Mouse (Mus musculus): ENCODE measurements around the gene Prom2. TPM values are rescaled to one million over a fixed set of nuclear protein-coding genes. Genes with fewer than 3 reads are reported as not detected.

The Prom2 gene
- polyA plus RNA-seq, 1 experiment from 2014 or later, result 0.48 TPM

DNA sequence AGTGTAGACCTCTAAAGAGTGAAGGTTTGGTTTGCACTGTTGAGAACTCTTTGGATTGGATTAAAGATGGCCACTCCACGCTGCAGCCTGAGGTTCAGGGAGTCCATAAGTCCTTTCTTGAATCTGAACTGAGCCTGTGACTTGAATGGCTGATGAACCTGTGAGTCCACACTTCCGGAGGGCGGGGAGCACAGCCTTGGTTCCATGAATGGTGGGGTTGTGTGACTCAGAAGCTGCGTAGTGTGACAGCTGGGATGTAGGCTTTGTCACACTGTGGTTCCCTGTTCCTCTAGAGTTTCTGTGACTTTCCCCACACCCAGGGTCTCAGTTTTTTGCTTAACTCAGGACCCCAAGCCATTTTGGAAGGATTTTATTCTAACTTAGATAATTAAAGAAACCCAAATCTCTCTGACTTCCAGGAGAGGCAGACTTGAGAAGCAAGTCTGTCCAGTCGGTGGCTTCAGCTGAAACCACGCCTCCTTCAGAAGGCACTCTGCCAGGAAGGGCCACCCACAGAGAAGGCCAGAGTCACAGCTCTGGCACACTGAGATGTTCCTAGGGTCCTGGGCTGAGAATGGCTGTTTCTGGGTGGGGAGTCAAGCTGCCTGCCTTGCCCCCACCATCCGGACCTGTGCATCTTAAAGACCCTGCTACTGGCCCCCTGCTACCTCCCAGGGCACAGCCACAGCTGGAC lies 33.2 kb downstream of the Prom2 start:
- DNase-seq (ENCODE audit: low spot score), result no peak
- WGBS, result 68% methylated on average over 7 of the region's 7 CpGs
- no peak for ATAC-seq (replicated peaks; ENCODE audit: low FRiP score)

DNA sequence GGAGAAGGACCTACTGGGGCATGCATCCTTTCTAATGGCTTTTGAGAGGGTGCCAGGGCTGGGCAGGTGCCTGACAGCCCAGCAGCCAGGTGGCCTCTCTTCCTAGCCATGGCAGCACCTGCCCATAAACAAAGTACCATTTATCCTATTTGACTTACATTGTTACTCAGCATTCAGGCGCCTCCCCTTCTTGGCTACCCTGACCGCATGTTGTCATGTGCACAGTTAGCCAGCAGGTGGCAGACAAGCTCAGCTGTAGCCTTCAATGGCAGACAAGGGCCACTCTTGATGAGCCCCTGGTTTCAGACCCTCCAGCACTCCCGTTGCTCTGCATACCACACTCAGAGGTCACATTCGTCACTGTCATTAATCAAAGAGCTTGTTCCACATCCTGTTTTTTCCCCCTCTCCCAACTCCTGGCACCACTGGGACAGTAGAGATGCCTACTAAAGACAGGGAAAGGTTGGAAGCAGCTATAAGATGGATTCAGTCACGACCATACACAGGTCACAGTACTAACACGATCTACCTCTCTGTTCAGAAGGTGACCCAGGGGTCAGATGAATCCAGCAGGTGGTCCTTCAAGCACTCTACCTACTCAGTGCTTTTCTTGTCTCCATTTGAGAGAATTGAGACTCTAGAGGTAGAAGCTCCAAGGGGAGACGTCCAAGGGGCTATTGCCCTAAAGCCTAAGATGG lies 34.0 kb downstream of the Prom2 start:
- ATAC-seq (replicated peaks; ENCODE audit: low FRiP score), result peak; percentile 74
- Histone ChIP-seq H3K9me3 (ENCODE audit: control insufficient read depth, low read length) (no peaks in the 10 kb centered on the region), H3K4me3 (ENCODE audit: low read depth, low read length) (no peak overlapping the region), H3K9ac (ENCODE audit: low read length) (no peak overlapping the region), H3K4me2 (ENCODE audit: low read depth, low read length, severe bottlenecking) (no peak overlapping the region), H3K36me3 (ENCODE audit: control insufficient read depth, insufficient read depth, low read length) (no peaks in the 10 kb centered on the region), H3K4me1 (replicated peaks; ENCODE audit: control insufficient read depth, insufficient read depth, low read length) (no peaks in the 10 kb centered on the region), H3K27ac (ENCODE audit: low read depth, low read length) (no peak overlapping the region), H3K27me3 (ENCODE audit: control insufficient read depth, insufficient read depth, low read length) (no peaks in the 10 kb centered on the region)
- DNase-seq (ENCODE audit: low spot score), result peak; percentile 88
- 37% methylated on average over 7 of the region's 7 CpGs for WGBS

More for the DNA sequence above, 33.2 kb downstream of the Prom2 start:
- Histone ChIP-seq H3K4me3 (ENCODE audit: low read depth, low read length) (no peak overlapping the region), H3K4me2 (ENCODE audit: low read depth, low read length, severe bottlenecking) (no peak overlapping the region), H3K36me3 (ENCODE audit: control insufficient read depth, insufficient read depth, low read length) (no peaks in the 10 kb centered on the region), H3K4me1 (replicated peaks; ENCODE audit: control insufficient read depth, insufficient read depth, low read length) (no peaks in the 10 kb centered on the region), H3K27me3 (ENCODE audit: control insufficient read depth, insufficient read depth, low read length) (no peaks in the 10 kb centered on the region), H3K27ac (ENCODE audit: low read depth, low read length) (no peak overlapping the region), H3K9ac (ENCODE audit: low read length) (no peak overlapping the region), H3K9me3 (ENCODE audit: control insufficient read depth, low read length) (no peaks in the 10 kb centered on the region)

DNA sequence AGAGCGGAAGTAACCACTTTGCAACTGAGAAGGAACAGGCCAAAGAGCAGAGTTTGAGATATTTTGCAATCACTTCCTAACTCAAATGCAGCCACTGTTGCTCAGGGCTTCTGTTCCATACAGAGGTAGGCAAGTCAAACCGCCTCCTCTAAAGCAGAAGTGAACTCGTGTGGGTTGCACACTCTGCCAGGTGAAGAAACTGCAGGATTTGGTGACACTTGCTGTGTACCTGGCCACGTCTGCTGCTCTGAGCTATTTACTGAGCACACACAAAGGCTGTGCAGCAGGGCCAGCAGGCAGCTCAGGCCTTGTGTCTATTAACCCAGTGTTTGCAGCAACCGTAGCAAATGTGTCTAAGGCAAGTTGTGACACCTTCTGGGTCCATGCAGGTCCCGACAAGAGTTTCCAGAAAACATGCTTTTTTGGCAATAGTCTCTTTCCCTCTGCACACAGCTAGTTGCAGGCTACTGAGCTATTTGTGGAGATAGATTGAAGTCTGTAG lies 35.1 kb downstream of the Prom2 start:
- DNase-seq (ENCODE audit: low spot score), result no peak
- 82% methylated on average over 6 of the region's 6 CpGs for WGBS
- no peak overlapping the region for H3K9ac ChIP-seq (ENCODE audit: low read length)
- no peak for ATAC-seq (replicated peaks; ENCODE audit: low FRiP score)
- H3K4me2 ChIP-seq (ENCODE audit: low read depth, low read length, severe bottlenecking), result no peak overlapping the region
- no peaks in the 10 kb centered on the region for H3K27me3 ChIP-seq (ENCODE audit: control insufficient read depth, insufficient read depth, low read length)
- H3K4me3 ChIP-seq (ENCODE audit: low read depth, low read length), result no peak overlapping the region
- no peaks in the 10 kb centered on the region for H3K9me3 ChIP-seq (ENCODE audit: control insufficient read depth, low read length)
- no peaks in the 10 kb centered on the region for H3K36me3 ChIP-seq (ENCODE audit: control insufficient read depth, insufficient read depth, low read length)
- H3K4me1 ChIP-seq (replicated peaks; ENCODE audit: control insufficient read depth, insufficient read depth, low read length), result no peaks in the 10 kb centered on the region
- H3K27ac ChIP-seq (ENCODE audit: low read depth, low read length), result no peak overlapping the region

DNA sequence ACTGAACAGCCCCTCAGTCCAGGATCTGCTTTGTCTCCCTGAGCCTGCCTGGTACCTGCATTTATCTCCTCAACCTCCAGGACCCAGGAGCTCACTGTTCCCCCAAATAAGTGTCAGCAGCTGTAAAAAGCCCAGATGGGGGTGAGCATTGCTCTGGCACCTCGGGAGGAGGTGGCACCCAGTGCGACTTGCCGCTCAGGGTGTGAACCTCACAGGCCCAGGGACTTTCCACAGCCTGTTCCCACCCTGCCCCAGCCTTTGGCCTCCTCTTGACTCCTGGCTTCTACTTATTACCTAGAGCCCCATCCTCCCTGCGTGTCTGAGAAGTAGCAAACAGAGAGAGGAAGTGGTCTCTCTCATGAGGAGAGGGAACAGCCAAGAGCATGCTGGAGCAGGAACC lies 36.1 kb downstream of the Prom2 start:
- no peak for ATAC-seq (replicated peaks; ENCODE audit: low FRiP score)
- H3K27ac ChIP-seq (ENCODE audit: low read depth, low read length), result no peak overlapping the region
- no peaks in the 10 kb centered on the region for H3K36me3 ChIP-seq (ENCODE audit: control insufficient read depth, insufficient read depth, low read length)
- no peaks in the 10 kb centered on the region for H3K9me3 ChIP-seq (ENCODE audit: control insufficient read depth, low read length)
- no peak overlapping the region for H3K4me3 ChIP-seq (ENCODE audit: low read depth, low read length)
- no peaks in the 10 kb centered on the region for H3K4me1 ChIP-seq (replicated peaks; ENCODE audit: control insufficient read depth, insufficient read depth, low read length)
- no peaks in the 10 kb centered on the region for H3K27me3 ChIP-seq (ENCODE audit: control insufficient read depth, insufficient read depth, low read length)
- H3K9ac ChIP-seq (ENCODE audit: low read length), result no peak overlapping the region
- H3K4me2 ChIP-seq (ENCODE audit: low read depth, low read length, severe bottlenecking), result no peak overlapping the region
- DNase-seq (ENCODE audit: low spot score), result no peak
- 71% methylated on average over 4 of the region's 4 CpGs for WGBS

DNA sequence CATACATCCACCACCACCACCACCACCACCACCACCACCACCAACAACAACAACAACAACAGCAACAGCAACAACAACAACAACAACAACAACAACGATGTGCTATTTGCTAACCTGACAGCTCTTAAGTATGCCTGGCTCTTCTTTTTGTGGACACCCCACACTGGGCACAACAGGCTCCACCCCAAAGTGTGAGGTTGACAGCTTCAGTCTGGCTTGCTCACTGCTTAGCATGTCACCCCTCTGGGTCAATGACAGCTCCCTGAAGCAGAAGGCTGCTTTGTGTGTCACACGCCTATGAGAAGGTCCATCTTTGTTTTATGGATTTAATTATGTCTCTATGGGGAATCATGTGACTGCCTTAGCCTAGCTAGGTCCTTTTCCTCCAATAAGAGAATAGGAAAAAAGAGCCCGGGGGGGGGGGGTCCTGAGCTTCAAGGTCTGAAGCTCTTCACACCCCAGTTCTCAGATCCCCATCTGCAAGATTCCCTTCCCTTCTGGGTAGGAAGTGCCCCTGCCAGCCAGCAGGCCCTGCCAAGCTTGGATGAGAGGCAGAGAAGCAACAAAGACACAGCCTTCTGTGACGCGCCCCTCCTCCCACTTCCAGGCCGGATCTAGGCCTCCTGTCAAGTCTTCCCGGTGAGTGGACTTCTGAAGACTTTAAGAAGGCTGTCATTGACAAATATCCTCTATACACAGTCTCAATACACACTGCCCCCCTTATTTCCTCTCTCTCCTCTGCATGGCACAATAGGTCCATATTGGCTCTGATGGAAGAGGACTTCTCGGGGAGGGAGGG lies 37.3 kb downstream of the Prom2 start:
- Histone ChIP-seq H3K4me1 (replicated peaks; ENCODE audit: control insufficient read depth, insufficient read depth, low read length) (no peaks in the 10 kb centered on the region), H3K9me3 (ENCODE audit: control insufficient read depth, low read length) (no peaks in the 10 kb centered on the region), H3K36me3 (ENCODE audit: control insufficient read depth, insufficient read depth, low read length) (no peaks in the 10 kb centered on the region), H3K4me2 (ENCODE audit: low read depth, low read length, severe bottlenecking) (no peak overlapping the region), H3K27ac (ENCODE audit: low read depth, low read length) (no peak overlapping the region), H3K27me3 (ENCODE audit: control insufficient read depth, insufficient read depth, low read length) (no peaks in the 10 kb centered on the region), H3K9ac (ENCODE audit: low read length) (no peak overlapping the region), H3K4me3 (ENCODE audit: low read depth, low read length) (no peak overlapping the region)
- 66% methylated on average over 8 of the region's 8 CpGs for WGBS
- no peak for DNase-seq (ENCODE audit: low spot score)
- ATAC-seq (replicated peaks; ENCODE audit: low FRiP score), result no peak

DNA sequence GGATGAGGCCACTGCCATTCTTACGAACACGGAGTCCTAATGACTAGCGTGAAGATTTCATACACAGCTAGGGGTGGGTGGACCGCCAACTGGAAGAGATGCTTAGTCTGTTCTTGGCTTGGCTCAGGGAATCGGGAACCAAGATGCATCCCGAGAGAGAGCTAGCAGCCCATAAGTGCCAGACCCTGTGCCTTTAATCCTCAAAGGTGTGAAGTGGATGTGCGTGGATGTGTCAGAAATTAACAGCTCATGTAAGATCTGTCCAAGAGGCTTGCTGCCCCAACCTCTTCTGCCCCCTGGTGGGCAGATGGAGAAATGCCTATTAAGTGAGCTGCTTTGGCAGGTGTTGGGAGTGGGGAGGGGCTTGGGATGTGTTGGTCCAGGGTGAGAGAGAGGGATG lies 40.2 kb downstream of the Prom2 start:
- no peak for ATAC-seq (replicated peaks; ENCODE audit: low FRiP score)

DNA sequence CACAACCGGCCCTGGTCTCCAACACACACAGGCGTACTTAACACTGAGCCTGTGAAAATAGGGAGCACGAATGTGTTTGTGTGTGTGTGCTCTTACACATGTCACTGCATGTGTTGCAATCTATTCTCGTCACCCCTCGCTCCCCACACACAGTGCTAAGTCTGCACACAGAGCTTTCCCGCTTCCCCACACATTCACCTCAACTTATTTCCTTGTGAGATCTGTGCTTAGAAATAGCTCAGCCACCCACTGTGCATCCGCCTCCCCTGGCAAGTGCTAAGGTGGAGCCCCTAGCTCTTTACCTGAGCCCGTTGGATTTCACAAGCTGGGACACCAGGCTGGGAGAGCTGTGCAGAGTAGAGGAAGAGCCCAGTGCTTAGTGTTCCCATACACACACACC lies 42.5 kb downstream of the Prom2 start:
- 78% methylated on average over 8 of the region's 8 CpGs for WGBS
- Histone ChIP-seq H3K4me1 (replicated peaks; ENCODE audit: control insufficient read depth, insufficient read depth, low read length) (no peaks in the 10 kb centered on the region), H3K4me2 (ENCODE audit: low read depth, low read length, severe bottlenecking) (no peak overlapping the region), H3K36me3 (ENCODE audit: control insufficient read depth, insufficient read depth, low read length) (no peaks in the 10 kb centered on the region), H3K27me3 (ENCODE audit: control insufficient read depth, insufficient read depth, low read length) (no peaks in the 10 kb centered on the region), H3K4me3 (ENCODE audit: low read depth, low read length) (no peak overlapping the region), H3K9ac (ENCODE audit: low read length) (no peak overlapping the region), H3K9me3 (ENCODE audit: control insufficient read depth, low read length) (no peaks in the 10 kb centered on the region), H3K27ac (ENCODE audit: low read depth, low read length) (no peak overlapping the region)
- ATAC-seq (replicated peaks; ENCODE audit: low FRiP score) (no peak), DNase-seq (ENCODE audit: low spot score) (no peak)

More for the DNA sequence above, 40.2 kb downstream of the Prom2 start:
- Histone ChIP-seq H3K36me3 (ENCODE audit: control insufficient read depth, insufficient read depth, low read length) (no peaks in the 10 kb centered on the region), H3K9ac (ENCODE audit: low read length) (no peak overlapping the region), H3K4me1 (replicated peaks; ENCODE audit: control insufficient read depth, insufficient read depth, low read length) (no peaks in the 10 kb centered on the region), H3K4me3 (ENCODE audit: low read depth, low read length) (no peak overlapping the region), H3K9me3 (ENCODE audit: control insufficient read depth, low read length) (no peaks in the 10 kb centered on the region), H3K4me2 (ENCODE audit: low read depth, low read length, severe bottlenecking) (no peak overlapping the region), H3K27me3 (ENCODE audit: control insufficient read depth, insufficient read depth, low read length) (no peaks in the 10 kb centered on the region), H3K27ac (ENCODE audit: low read depth, low read length) (no peak overlapping the region)
- peak; percentile 69 for DNase-seq (ENCODE audit: low spot score)
- WGBS, result 60% methylated on average over 7 of the region's 7 CpGs

DNA sequence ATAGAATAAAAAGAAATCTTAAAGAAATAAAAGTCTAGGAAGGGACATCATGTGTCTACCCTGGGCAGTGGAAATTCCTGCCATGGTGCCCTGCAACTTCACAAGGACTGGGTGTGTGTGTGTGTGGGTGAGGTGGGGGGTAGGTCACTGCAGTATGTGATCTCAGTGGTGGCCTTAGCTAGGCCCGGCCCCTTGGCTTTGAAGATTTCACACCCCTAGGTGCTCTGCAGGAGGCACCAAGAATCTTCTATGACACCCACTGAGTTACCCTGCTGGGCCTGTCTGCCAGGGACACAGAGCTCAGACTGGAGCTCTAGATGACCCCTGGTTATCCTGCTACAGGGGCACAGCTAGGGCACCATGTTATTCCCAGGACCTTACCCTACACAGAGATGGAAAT lies 44.9 kb downstream of the Prom2 start:
- Histone ChIP-seq H3K9me3 (ENCODE audit: control insufficient read depth, low read length) (no peaks in the 10 kb centered on the region), H3K9ac (ENCODE audit: low read length) (no peak overlapping the region), H3K4me3 (ENCODE audit: low read depth, low read length) (no peak overlapping the region), H3K36me3 (ENCODE audit: control insufficient read depth, insufficient read depth, low read length) (no peaks in the 10 kb centered on the region), H3K27ac (ENCODE audit: low read depth, low read length) (no peak overlapping the region), H3K27me3 (ENCODE audit: control insufficient read depth, insufficient read depth, low read length) (no peaks in the 10 kb centered on the region), H3K4me2 (ENCODE audit: low read depth, low read length, severe bottlenecking) (no peak overlapping the region), H3K4me1 (replicated peaks; ENCODE audit: control insufficient read depth, insufficient read depth, low read length) (no peaks in the 10 kb centered on the region)
- ATAC-seq (replicated peaks; ENCODE audit: low FRiP score) (no peak), DNase-seq (ENCODE audit: low spot score) (no peak)
- WGBS, result 37% methylated on average over 1 of the region's 1 CpGs

All from forebrain, embryonic 11.5 days (tissue).